Mouse (Mus musculus): ENCODE measurements around the gene Sesn2. TPM values are rescaled to one million over a fixed set of nuclear protein-coding genes. Genes with fewer than 3 reads are reported as not detected.

Gene Sesn2
- polyA plus RNA-seq, 1 experiment = 21.5 TPM

DNA sequence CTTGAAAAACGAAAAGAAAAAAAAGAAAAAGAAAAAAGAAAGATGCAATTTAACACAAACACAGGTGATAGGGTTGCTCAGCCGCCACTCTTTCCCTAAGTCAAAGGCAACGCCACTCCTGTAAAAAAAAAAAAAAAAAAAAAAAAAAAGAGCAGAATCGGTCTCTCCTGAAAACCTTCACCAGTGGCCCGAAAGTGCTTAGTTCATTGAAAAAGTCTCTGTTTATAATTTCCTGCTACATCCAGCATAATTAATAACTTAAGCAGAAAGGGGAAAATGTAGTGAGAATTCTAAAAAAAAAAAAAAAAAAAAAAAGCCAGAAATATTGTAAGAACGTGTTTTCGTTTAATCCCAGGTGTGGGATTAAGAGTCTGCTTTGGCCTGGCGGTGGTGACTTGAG, 65.8 kb downstream of the Sesn2 start:
- no peak overlapping the region for H3ac ChIP-seq (ENCODE audit: control insufficient read depth, insufficient read length, low read depth)
- H3K27me3 ChIP-seq (ENCODE audit: control insufficient read depth, insufficient read depth, insufficient read length) = no peaks in the 10 kb centered on the region
- no peaks in the 10 kb centered on the region for H3K36me3 ChIP-seq (ENCODE audit: control insufficient read depth, insufficient read depth)
- no peaks in the 10 kb centered on the region for H3K79me2 ChIP-seq (ENCODE audit: control insufficient read depth, insufficient read depth)
- no peak overlapping the region for H3K4me3 ChIP-seq (ENCODE audit: insufficient read depth, poor library complexity, severe bottlenecking)
- no peaks in the 10 kb centered on the region for H3K79me3 ChIP-seq (ENCODE audit: low read depth)
- TF ChIP-seq MYOG (IDR thresholded peaks at IDR 0.05; ENCODE audit: control insufficient read depth, extremely low read depth, insufficient read length) (no peak), CTCF (IDR thresholded peaks at IDR 0.05; ENCODE audit: control insufficient read depth, insufficient read depth, insufficient read length) (no peak), USF1 (IDR thresholded peaks at IDR 0.05; ENCODE audit: low read depth) (no peak), FOSL1 (IDR thresholded peaks at IDR 0.05; ENCODE audit: insufficient read depth, low read length, poor library complexity, severe bottlenecking) (no peak), MAX (IDR thresholded peaks at IDR 0.05) (no peak), MYOD1 (IDR thresholded peaks at IDR 0.05; ENCODE audit: control insufficient read depth, insufficient read length, low read depth) (no peak), CEBPB (IDR thresholded peaks at IDR 0.05; ENCODE audit: low read depth) (no peak)

Other genes with a start within 250 kb of the Sesn2 start
- 13.0 TPM for gene Gmeb1, start 248.9 kb downstream of the Sesn2 start, polyA plus RNA-seq (2012; fragmentation: generic; extraction: Trizol)
- 29.7 TPM for gene Taf12, start 236.1 kb downstream of the Sesn2 start, polyA plus RNA-seq (2012; fragmentation: generic; extraction: Trizol)
- 0.42 TPM for gene Rab42, start 207.1 kb downstream of the Sesn2 start, polyA plus RNA-seq (2012; fragmentation: generic; extraction: Trizol)
- 55.1 TPM for gene Trnau1ap, start 181.0 kb downstream of the Sesn2 start, polyA plus RNA-seq (2012; fragmentation: generic; extraction: Trizol)
- gene Rcc1, start 156.9 kb downstream of the Sesn2 start, polyA plus RNA-seq (2012; fragmentation: generic; extraction: Trizol) = 110 TPM
- gene Phactr4, start 88.0 kb downstream of the Sesn2 start, polyA plus RNA-seq (2012; fragmentation: generic; extraction: Trizol) = 21.8 TPM
- 13.4 TPM for gene Med18, start 46.6 kb downstream of the Sesn2 start, polyA plus RNA-seq (2012; fragmentation: generic; extraction: Trizol)
- gene Atpif1, start 23.2 kb upstream of the Sesn2 start, polyA plus RNA-seq (2012; fragmentation: generic; extraction: Trizol) = 596 TPM
- gene Dnajc8, start 25.0 kb upstream of the Sesn2 start, polyA plus RNA-seq (2012; fragmentation: generic; extraction: Trizol) = 104 TPM
- gene Ptafr, start 53.6 kb upstream of the Sesn2 start, polyA plus RNA-seq (2012; fragmentation: generic; extraction: Trizol) = 0.01 TPM
- gene Eya3, start 128.5 kb upstream of the Sesn2 start, polyA plus RNA-seq (2012; fragmentation: generic; extraction: Trizol) = 23.0 TPM
- gene Xkr8, start 222.0 kb upstream of the Sesn2 start, polyA plus RNA-seq (2012; fragmentation: generic; extraction: Trizol) = 4.7 TPM
- gene Smpdl3b, start 246.8 kb upstream of the Sesn2 start, polyA plus RNA-seq (2012; fragmentation: generic; extraction: Trizol) = 21.4 TPM

Measured in C2C12 (cell line).